Mouse (Mus musculus) liver, postnatal 0 days (tissue): Measurements from ENCODE around the gene Sypl2.

Experiments used
- CTCF ChIP-seq: sonication (generic); IDR thresholded peaks from 2 replicates; pipeline ENCODE4 v1.5.1; 2016; ENCODE audit warnings: antibody characterized with exemption, low read depth
- EP300 ChIP-seq: IDR thresholded peaks from 2 replicates; pipeline ENCODE4 v1.6.1; 2016; ENCODE audit warnings: antibody characterized with exemption, low read depth, mild to moderate bottlenecking

DNA sequence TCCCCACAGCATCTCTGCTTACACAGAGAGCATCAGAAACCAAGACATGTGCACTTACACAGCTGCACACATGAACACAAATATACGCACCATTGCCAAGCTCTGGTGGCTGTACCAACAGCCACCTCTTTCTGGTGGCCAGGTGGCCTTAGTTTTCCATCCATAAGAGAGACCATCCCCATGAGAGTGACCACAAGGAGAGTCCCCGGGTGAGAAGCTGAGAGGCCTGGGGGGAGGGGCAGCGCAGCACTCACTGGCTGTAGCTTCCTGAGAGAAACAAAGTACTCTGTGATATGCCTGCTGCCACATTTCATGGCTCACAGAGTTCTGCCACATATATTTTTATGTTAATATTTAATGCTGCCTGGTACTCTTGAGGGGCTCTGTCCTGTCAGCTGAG is 57.2 kb downstream of the Sypl2 start:
- TF ChIP-seq CTCF (no peak), EP300 (no peak)
